Comparison of ENCODE assay signal across 13 mouse cellular contexts in the genomic region with DNA sequence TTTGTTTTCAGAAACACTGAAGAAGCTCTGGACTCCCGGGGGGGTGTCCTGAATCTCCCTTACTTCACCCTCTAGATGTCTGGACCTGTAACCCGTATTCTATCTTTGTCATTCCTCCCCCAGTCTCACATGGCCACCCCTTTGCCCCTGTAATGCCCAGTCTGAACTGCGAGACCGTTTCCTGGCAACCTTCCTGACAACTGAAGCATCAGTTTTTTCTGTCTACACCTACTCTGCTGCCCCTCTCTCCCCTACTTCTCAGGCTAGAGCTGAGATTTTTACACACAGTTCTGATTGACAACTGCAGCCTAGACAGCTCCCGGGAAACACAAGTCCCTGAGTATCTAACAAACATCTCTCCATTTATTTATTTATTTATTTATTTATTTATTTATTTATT. TPM values are rescaled to one million over a fixed set of nuclear protein-coding genes. Genes with fewer than 3 reads are reported as not detected.
DNase-seq lines count a peak whose midpoint lies in the region; ATAC-seq and TF ChIP-seq lines count a peak whose summit lies in the region.
"Had no signal": no experiment of that assay in that cellular context is flagged by ENCODE, and none has a peak within 500 bp of the region (broad histone marks: within the 10 kb centered on the region; RNA-seq: fewer than 3 reads in every experiment).

No protein-coding gene starts in this region.

- H3K4me3 ChIP-seq in heart, embryonic 15.5 days, result no peak overlapping the region
- H3K4me3 ChIP-seq in liver, embryonic 13.5 days (replicated peaks), result no peak overlapping the region
- no peak overlapping the region for H3K4me3 ChIP-seq in hindbrain, postnatal 0 days (ENCODE audit: low read length)
- H3K4me3 ChIP-seq in midbrain, postnatal 0 days (ENCODE audit: low read depth, low read length), result no peak overlapping the region
- H3K4me3 ChIP-seq in thymus, adult 2 months (ENCODE audit: control insufficient read depth, insufficient read depth, low read length), result no peak overlapping the region
- H3K4me3 ChIP-seq: limb, embryonic 15.5 days had no signal

- H3K4me2 ChIP-seq in heart, embryonic 15.5 days, result 0 out of 2 replicates have a peak overlapping the region, but pooled peaks have one; percentile 10
- no peak overlapping the region for H3K4me2 ChIP-seq in liver, embryonic 13.5 days
- no peak overlapping the region; the same call in 1 of the 2 replicates for H3K4me2 ChIP-seq in hindbrain, postnatal 0 days (ENCODE audit: low read depth, low read length)
- H3K4me2 ChIP-seq in midbrain, postnatal 0 days (ENCODE audit: low read depth, low read length, poor library complexity, severe bottlenecking), result peak overlapping the region; percentile 20; the same call in 1 of the 2 replicates

- H3K36me3 ChIP-seq in heart, embryonic 15.5 days, result no peaks in the 10 kb centered on the region
- no peaks in the 10 kb centered on the region for H3K36me3 ChIP-seq in liver, embryonic 13.5 days
- H3K36me3 ChIP-seq in hindbrain, postnatal 0 days (ENCODE audit: insufficient read depth, low read length), result no peaks in the 10 kb centered on the region
- no peaks in the 10 kb centered on the region for H3K36me3 ChIP-seq in midbrain, postnatal 0 days (ENCODE audit: insufficient read depth, low read length)
- no peaks in the 10 kb centered on the region for H3K36me3 ChIP-seq in thymus, adult 2 months (ENCODE audit: control insufficient read depth, insufficient read depth, low read length)
- H3K36me3 ChIP-seq: limb, embryonic 15.5 days had no signal

- no peak for DNase-seq in heart, postnatal 10 days
- no peak for DNase-seq in liver, embryonic 13.5 days
- no peak for DNase-seq in liver
- DNase-seq in hindbrain, postnatal 0 days (ENCODE audit: low spot score), result peak; percentile 29
- peak; percentile 6 for DNase-seq in midbrain, postnatal 0 days (ENCODE audit: low spot score)
- DNase-seq in urinary bladder, adult 2 months (ENCODE audit: low spot score), result no peak
- no peak for DNase-seq in thymus, adult 2 months
- DNase-seq: adrenal gland, postnatal 25 days; gastrocnemius, postnatal 14 days; right cerebral cortex, adult 18-20 months had no signal

- intact Hi-C loops in heart, postnatal 10 days (cut with DNase I), result no loop called here

- peaks cover 11% of the 10 kb centered on the region for H3K4me1 ChIP-seq in heart, embryonic 15.5 days (replicated peaks)
- H3K4me1 ChIP-seq in liver, embryonic 13.5 days (replicated peaks), result peaks cover 86% of the 10 kb centered on the region
- H3K4me1 ChIP-seq in hindbrain, postnatal 0 days (ENCODE audit: insufficient read depth, low read length), result no peaks in the 10 kb centered on the region
- no peaks in the 10 kb centered on the region for H3K4me1 ChIP-seq in midbrain, postnatal 0 days (ENCODE audit: insufficient read depth, low read length)
- no peaks in the 10 kb centered on the region for H3K4me1 ChIP-seq in thymus, adult 2 months (replicated peaks; ENCODE audit: control insufficient read depth, insufficient read depth, low read length)

- no peak for ATAC-seq in heart, embryonic 15.5 days (replicated peaks; ENCODE audit: insufficient number of reproducible peaks, insufficient read depth, low FRiP score, low read depth)
- no peak for ATAC-seq in liver, embryonic 13.5 days (ENCODE audit: low read depth)
- peak; percentile 41; the same call in 1 of the 2 replicates for ATAC-seq in hindbrain, postnatal 0 days
- ATAC-seq in midbrain, postnatal 0 days (ENCODE audit: low FRiP score), result no peak
- ATAC-seq: inflammation-experienced regulatory T-cells, adult 6 months had no signal

- no peak overlapping the region for H3K9ac ChIP-seq in heart, embryonic 15.5 days
- no peak overlapping the region for H3K9ac ChIP-seq in liver, embryonic 13.5 days
- H3K9ac ChIP-seq in hindbrain, postnatal 0 days (replicated peaks; ENCODE audit: low read length), result no peak overlapping the region
- no peak overlapping the region for H3K9ac ChIP-seq in midbrain, postnatal 0 days (replicated peaks; ENCODE audit: low read length, poor library complexity, severe bottlenecking)
- H3K9ac ChIP-seq: limb, embryonic 15.5 days had no signal

- TF ChIP-seq POLR2A in thymus, adult 2 months (IDR thresholded peaks at IDR 0.05; ENCODE audit: control insufficient read depth, extremely low read depth, insufficient read depth, low read length, poor library complexity), result no peak

- H3K27ac ChIP-seq in heart, embryonic 15.5 days, result no peak overlapping the region
- H3K27ac ChIP-seq in liver, embryonic 13.5 days, result peak overlapping the region; percentile 39; the same call in 1 of the 2 replicates
- no peak overlapping the region for H3K27ac ChIP-seq in hindbrain, postnatal 0 days
- H3K27ac ChIP-seq in midbrain, postnatal 0 days (ENCODE audit: low read depth, low read length), result no peak overlapping the region
- no peak overlapping the region for H3K27ac ChIP-seq in thymus, adult 2 months (ENCODE audit: control insufficient read depth, insufficient read depth, low read length)
- H3K27ac ChIP-seq: limb, embryonic 15.5 days had no signal

- WGBS in heart, embryonic 15.5 days, result 21% methylated on average over 5 of the region's 5 CpGs
- 41% methylated on average over 5 of the region's 5 CpGs for WGBS in liver, embryonic 13.5 days (ENCODE audit: insufficient replicate concordance)
- 20% methylated on average over 5 of the region's 5 CpGs for WGBS in hindbrain, postnatal 0 days
- 17% methylated on average over 5 of the region's 5 CpGs for WGBS in midbrain, postnatal 0 days
- WGBS in thymus, adult 2 months, result 79% methylated on average over 5 of the region's 5 CpGs

- no peaks in the 10 kb centered on the region for H3K27me3 ChIP-seq in heart, embryonic 15.5 days
- H3K27me3 ChIP-seq in liver, embryonic 13.5 days, result no peaks in the 10 kb centered on the region
- H3K27me3 ChIP-seq in hindbrain, postnatal 0 days (ENCODE audit: insufficient read depth, low read length), result no peaks in the 10 kb centered on the region
- no peaks in the 10 kb centered on the region for H3K27me3 ChIP-seq in midbrain, postnatal 0 days (ENCODE audit: insufficient read depth, low read length)
- no peaks in the 10 kb centered on the region for H3K27me3 ChIP-seq in thymus, adult 2 months (ENCODE audit: control insufficient read depth, insufficient read depth, low read length)
- H3K27me3 ChIP-seq: limb, embryonic 15.5 days had no signal

- no peak for TF ChIP-seq CTCF in hindbrain, postnatal 0 days (IDR thresholded peaks at IDR 0.05; ENCODE audit: low read depth)
- TF ChIP-seq CTCF in midbrain, postnatal 0 days (IDR thresholded peaks at IDR 0.05), result no peak
- no peak for TF ChIP-seq CTCF in thymus, adult 2 months (IDR thresholded peaks at IDR 0.05; ENCODE audit: borderline replicate concordance, control insufficient read depth, extremely low read depth, insufficient read depth, low read length, poor library complexity)

- no peaks in the 10 kb centered on the region for H3K9me3 ChIP-seq in heart, embryonic 15.5 days (replicated peaks)
- no peaks in the 10 kb centered on the region for H3K9me3 ChIP-seq in liver, embryonic 13.5 days (replicated peaks)
- no peaks in the 10 kb centered on the region for H3K9me3 ChIP-seq in hindbrain, postnatal 0 days (ENCODE audit: low read length)
- H3K9me3 ChIP-seq in midbrain, postnatal 0 days (ENCODE audit: low read length), result no peaks in the 10 kb centered on the region
- H3K9me3 ChIP-seq: limb, embryonic 15.5 days had no signal

RNA-seq across cellular contexts. Expression of a gene that starts 9.3 kb away (rescaled TPM):
- 2.9 and 3.6 TPM in 2 replicates for polyA plus RNA-seq in heart, embryonic 15.5 days (2015; fragmentation: Nextera tagmentation; extraction: Ambion mirVana)
- 10 to 100 TPM; 15.3 to 19.0 TPM for total RNA-seq in heart, postnatal 10 days (2021)
- 3.5 and 3.8 TPM in 2 replicates for polyA plus RNA-seq in liver, embryonic 13.5 days (2015; fragmentation: Nextera tagmentation; extraction: Ambion mirVana)
- 21.3 and 22.4 TPM in 2 replicates for total RNA-seq in hindbrain, postnatal 0 days (2014; rRNA removed)
- polyA plus RNA-seq in hindbrain, postnatal 0 days (2015; fragmentation: Nextera tagmentation; extraction: Ambion mirVana), result 3.5 and 4.6 TPM in 2 replicates
- total RNA-seq in midbrain, postnatal 0 days (2014; rRNA removed), result 30.3 and 35.7 TPM in 2 replicates
- 5.2 and 6.9 TPM in 2 replicates for polyA plus RNA-seq in midbrain, postnatal 0 days (2015; fragmentation: Nextera tagmentation; extraction: Ambion mirVana)
- polyA plus RNA-seq in urinary bladder, adult 2 months (2012; rRNA removed), result 8.0 and 9.7 TPM in 2 replicates
- polyA plus RNA-seq in thymus, adult 2 months (2012; rRNA removed), result 2.3 and 2.7 TPM in 2 replicates

RNA-seq across cellular contexts. Expression of a gene that starts 14.3 kb away (rescaled TPM):
- 91.9 and 99.3 TPM in 2 replicates for polyA plus RNA-seq in heart, embryonic 15.5 days (2015; fragmentation: Nextera tagmentation; extraction: Ambion mirVana)
- total RNA-seq in heart, postnatal 10 days (2021), result 10 to 100 TPM; 36.0 to 39.4 TPM
- polyA plus RNA-seq in liver, embryonic 13.5 days (2015; fragmentation: Nextera tagmentation; extraction: Ambion mirVana), result 164 and 208 TPM in 2 replicates
- total RNA-seq in hindbrain, postnatal 0 days (2014; rRNA removed), result 37.6 and 44.0 TPM in 2 replicates
- polyA plus RNA-seq in hindbrain, postnatal 0 days (2015; fragmentation: Nextera tagmentation; extraction: Ambion mirVana), result 115 and 117 TPM in 2 replicates
- 67.6 and 68.4 TPM in 2 replicates for total RNA-seq in midbrain, postnatal 0 days (2014; rRNA removed)
- 121 and 123 TPM in 2 replicates for polyA plus RNA-seq in midbrain, postnatal 0 days (2015; fragmentation: Nextera tagmentation; extraction: Ambion mirVana)
- 55.5 and 65.6 TPM in 2 replicates for polyA plus RNA-seq in urinary bladder, adult 2 months (2012; rRNA removed)
- polyA plus RNA-seq in thymus, adult 2 months (2012; rRNA removed), result 14.5 and 15.6 TPM in 2 replicates

RNA-seq across cellular contexts. Expression of a gene that starts 52.0 kb away (rescaled TPM):
- 22.6 and 23.7 TPM in 2 replicates for polyA plus RNA-seq in heart, embryonic 15.5 days (2015; fragmentation: Nextera tagmentation; extraction: Ambion mirVana)
- 1 to 10 TPM; 5.1 to 6.0 TPM for total RNA-seq in heart, postnatal 10 days (2021)
- 20.5 and 23.4 TPM in 2 replicates for polyA plus RNA-seq in liver, embryonic 13.5 days (2015; fragmentation: Nextera tagmentation; extraction: Ambion mirVana)
- 3.9 and 6.8 TPM in 2 replicates for total RNA-seq in hindbrain, postnatal 0 days (2014; rRNA removed)
- polyA plus RNA-seq in hindbrain, postnatal 0 days (2015; fragmentation: Nextera tagmentation; extraction: Ambion mirVana), result 6.5 and 7.0 TPM in 2 replicates
- total RNA-seq in midbrain, postnatal 0 days (2014; rRNA removed), result 3.3 and 5.4 TPM in 2 replicates
- 2.7 and 3.7 TPM in 2 replicates for polyA plus RNA-seq in midbrain, postnatal 0 days (2015; fragmentation: Nextera tagmentation; extraction: Ambion mirVana)
- 3.6 and 3.7 TPM in 2 replicates for polyA plus RNA-seq in urinary bladder, adult 2 months (2012; rRNA removed)
- 8.6 and 12.8 TPM in 2 replicates for polyA plus RNA-seq in thymus, adult 2 months (2012; rRNA removed)

RNA-seq across cellular contexts. Expression of a gene that starts 52.4 kb away (rescaled TPM):
- polyA plus RNA-seq in heart, embryonic 15.5 days (2015; fragmentation: Nextera tagmentation; extraction: Ambion mirVana), result 159 and 187 TPM in 2 replicates
- total RNA-seq in heart, postnatal 10 days (2021), result 100 to 1,000 TPM; 538 to 541 TPM
- 38.8 and 45.8 TPM in 2 replicates for polyA plus RNA-seq in liver, embryonic 13.5 days (2015; fragmentation: Nextera tagmentation; extraction: Ambion mirVana)
- total RNA-seq in hindbrain, postnatal 0 days (2014; rRNA removed), result 24.0 and 24.6 TPM in 2 replicates
- 45.2 and 46.3 TPM in 2 replicates for polyA plus RNA-seq in hindbrain, postnatal 0 days (2015; fragmentation: Nextera tagmentation; extraction: Ambion mirVana)
- total RNA-seq in midbrain, postnatal 0 days (2014; rRNA removed), result 21.8 and 26.7 TPM in 2 replicates
- polyA plus RNA-seq in midbrain, postnatal 0 days (2015; fragmentation: Nextera tagmentation; extraction: Ambion mirVana), result 36.0 and 38.9 TPM in 2 replicates
- 32.6 and 34.3 TPM in 2 replicates for polyA plus RNA-seq in urinary bladder, adult 2 months (2012; rRNA removed)
- polyA plus RNA-seq in thymus, adult 2 months (2012; rRNA removed), result 51.4 and 61.3 TPM in 2 replicates

Comparison
In these comparisons a context has a peak if more than half of its experiments do, and no peak if none do; other contexts are left out.
1. H3K4me2 ChIP-seq: peak in heart, embryonic 15.5 days (single experiment) and midbrain, postnatal 0 days (single experiment); none in liver, embryonic 13.5 days (single experiment) and hindbrain, postnatal 0 days (single experiment).
2. DNase-seq: peak in hindbrain, postnatal 0 days (single experiment) and midbrain, postnatal 0 days (single experiment); none in heart, postnatal 10 days (0 of 2), liver, embryonic 13.5 days (single experiment), liver (single experiment), urinary bladder, adult 2 months (single experiment) and thymus, adult 2 months (single experiment).